Mouse (Mus musculus): ENCODE data around the gene Dtd1.

GRCm38 (mm10) chr2:144709285-144709684, 109.6 kb downstream of the Dtd1 start:
- TF ChIP-seq TCF3 (IDR thresholded peaks at IDR 0.05; ENCODE audit: insufficient read length, low read depth): no peak
- no peak for TF ChIP-seq TCF12 (IDR thresholded peaks at IDR 0.05; ENCODE audit: insufficient read depth, poor library complexity, severe bottlenecking)
- no peak for TF ChIP-seq POLR2A (IDR thresholded peaks at IDR 0.05; ENCODE audit: insufficient read length, low read depth)
- no peak for TF ChIP-seq USF1 (IDR thresholded peaks at IDR 0.05; ENCODE audit: low read depth)
